Mouse (Mus musculus) MEL (cell line): ENCODE results near the gene Dlk2.

ENCODE experiments used
- CTCF ChIP-seq, 3 experiments: IDR thresholded peaks in 2 of 3; conservative IDR thresholded peaks in 1 of 3; 2 replicates each; pipeline ENCODE4 v1.5.1; 2011 to 2012; ENCODE audit warnings: low read length in 3 of 3, low read depth in 2 of 3, mild to moderate bottlenecking in 2 of 3, improper control_type of control experiment in 1 of 3, inconsistent platforms in 1 of 3, mixed read lengths in 1 of 3, moderate library complexity in 1 of 3; ENCODE audit not compliant: control insufficient read depth in 1 of 3, insufficient read depth in 1 of 3, poor library complexity in 1 of 3, severe bottlenecking in 1 of 3
- E2F4 ChIP-seq: IDR thresholded peaks from 2 replicates; pipeline ENCODE4 v1.6.1; 2011; ENCODE audit warnings: low read depth, low read length, improper control_type of control experiment, borderline replicate concordance
- ELF1 ChIP-seq: IDR thresholded peaks from 2 replicates; pipeline ENCODE4 v1.6.1; 2014; ENCODE audit warnings: low read depth, mild to moderate bottlenecking, inconsistent platforms, low read length, improper control_type of control experiment, moderate library complexity
- EP300 ChIP-seq, 2 experiments: IDR thresholded peaks; 2 replicates each; pipeline ENCODE4 v1.6.1; 2011; ENCODE audit warnings: improper control_type of control experiment in 2 of 2, low read length in 2 of 2, low read depth in 1 of 2, mild to moderate bottlenecking in 1 of 2
- MAFK ChIP-seq: IDR thresholded peaks from 2 replicates; pipeline ENCODE4 v1.6.1; 2011; ENCODE audit warnings: low read depth, mild to moderate bottlenecking, low read length, improper control_type of control experiment, borderline replicate concordance
- MAX ChIP-seq: IDR thresholded peaks from 2 replicates; pipeline ENCODE4 v1.6.1; 2011; ENCODE audit warnings: low read length, improper control_type of control experiment
- MEF2A ChIP-seq: IDR thresholded peaks from 2 replicates; pipeline ENCODE4 v1.6.1; 2014; ENCODE audit warnings: low read depth, mild to moderate bottlenecking, inconsistent platforms, low read length, improper control_type of control experiment; ENCODE audit not compliant: poor library complexity, insufficient replicate concordance, severe bottlenecking; ENCODE audit errors: extremely low read depth
- MYC ChIP-seq: IDR thresholded peaks from 2 replicates; pipeline ENCODE4 v1.6.1; 2011; ENCODE audit warnings: low read depth, mild to moderate bottlenecking, low read length, improper control_type of control experiment, moderate library complexity
- NRF1 ChIP-seq: IDR thresholded peaks from 2 replicates; pipeline ENCODE4 v1.6.1; 2014; ENCODE audit warnings: low read depth, mild to moderate bottlenecking, inconsistent platforms, low read length, improper control_type of control experiment, moderate library complexity; ENCODE audit not compliant: poor library complexity, insufficient read depth, severe bottlenecking
- POLR2A ChIP-seq, 2 experiments: IDR thresholded peaks; 2 replicates each; pipeline ENCODE4 v1.6.1; 2011 to 2012; ENCODE audit warnings: low read length in 2 of 2, mild to moderate bottlenecking in 2 of 2, control low read depth in 1 of 2, improper control_type of control experiment in 1 of 2, low read depth in 1 of 2, moderate library complexity in 1 of 2; ENCODE audit not compliant: control insufficient read depth in 1 of 2, insufficient read depth in 1 of 2, poor library complexity in 1 of 2
- TAL1 ChIP-seq: IDR thresholded peaks from 2 replicates; pipeline ENCODE4 v1.6.1; 2012; ENCODE audit warnings: mild to moderate bottlenecking, inconsistent platforms, low read length, moderate library complexity, mixed read lengths
- USF1 ChIP-seq: IDR thresholded peaks from 2 replicates; pipeline ENCODE4 v1.6.1; 2014; ENCODE audit warnings: low read depth, mild to moderate bottlenecking, inconsistent platforms, low read length, improper control_type of control experiment, moderate library complexity
- ZNF384 ChIP-seq: IDR thresholded peaks from 2 replicates; pipeline ENCODE4 v1.6.1; 2012; ENCODE audit warnings: low read depth, mild to moderate bottlenecking, inconsistent platforms, low read length, improper control_type of control experiment

DNA sequence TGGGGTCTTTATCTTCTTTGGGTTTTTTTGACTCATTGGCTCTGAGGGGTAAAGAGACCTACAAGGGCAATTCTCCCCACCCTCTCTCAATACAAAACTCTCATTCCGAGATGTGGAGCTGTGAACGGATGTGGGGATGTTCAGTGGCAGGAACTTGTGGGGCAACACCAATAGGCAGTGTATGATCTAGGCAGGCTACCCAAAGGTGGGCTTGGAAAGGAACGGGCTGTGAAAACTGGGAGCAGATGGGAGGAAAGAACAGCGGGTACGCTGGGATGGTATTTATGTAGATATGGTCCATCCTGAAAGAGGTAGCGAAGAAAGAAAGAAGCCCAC is 225 bp upstream of the Dlk2 start:
- no peak for TF ChIP-seq NRF1
- TF ChIP-seq CTCF (IDR thresholded peaks at IDR 0.05 in 2 of 3, conservative IDR thresholded peaks at IDR 0.05 in 1 of 3; ENCODE audit: control insufficient read depth in 1 of 3, insufficient read depth in 1 of 3, low read depth in 2 of 3, low read length in 3 of 3, poor library complexity in 1 of 3, severe bottlenecking in 1 of 3), result no peak
- no peak for TF ChIP-seq EP300 (IDR thresholded peaks at IDR 0.05; ENCODE audit: low read depth in 1 of 2, low read length in 2 of 2)
- TF ChIP-seq POLR2A (IDR thresholded peaks at IDR 0.05; ENCODE audit: control insufficient read depth in 1 of 2, insufficient read depth in 1 of 2, low read depth in 1 of 2, low read length in 2 of 2, poor library complexity in 1 of 2), result no peak
- no peak for TF ChIP-seq MEF2A
- no peak for TF ChIP-seq TAL1
- TF ChIP-seq USF1, result no peak
- no peak for TF ChIP-seq ELF1
- TF ChIP-seq E2F4, result no peak
- TF ChIP-seq MAX, result no peak
- TF ChIP-seq MYC, result no peak
- no peak for TF ChIP-seq ZNF384
- no peak for TF ChIP-seq MAFK
